Mouse (Mus musculus): ENCODE data around the gene Hcn3.

DNA sequence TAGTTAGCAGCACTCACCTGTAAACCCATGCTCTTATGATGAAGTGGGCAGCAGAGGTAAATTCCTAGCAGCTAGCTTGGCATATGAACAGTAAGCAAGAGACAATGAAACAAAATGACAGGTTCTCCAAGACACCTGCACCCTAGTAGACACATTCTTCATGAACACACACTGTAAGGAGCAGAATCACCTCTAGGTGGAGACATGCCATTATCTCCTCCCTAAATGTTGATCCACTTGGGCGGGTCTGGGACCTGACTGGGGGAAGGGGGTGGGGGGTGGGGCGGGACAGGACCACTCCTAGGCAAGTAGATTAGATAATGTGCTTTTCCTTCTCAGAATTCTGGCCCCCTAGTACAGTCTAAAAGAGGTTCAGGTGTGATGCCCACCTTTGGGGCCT lies 44.5 kb downstream of the Hcn3 start:
- TF ChIP-seq MYOD1 (IDR thresholded peaks at IDR 0.05; ENCODE audit: control insufficient read depth in 1 of 3, insufficient read length in 2 of 3, low read depth in 2 of 3) (no peak), POLR2A (IDR thresholded peaks at IDR 0.05; ENCODE audit: insufficient read length, low read depth) (no peak), USF1 (IDR thresholded peaks at IDR 0.05; ENCODE audit: low read depth) (no peak), E2F4 (IDR thresholded peaks at IDR 0.05; ENCODE audit: insufficient read depth) (no peak), TCF3 (IDR thresholded peaks at IDR 0.05; ENCODE audit: insufficient read length, low read depth) (no peak), MAX (IDR thresholded peaks at IDR 0.05; ENCODE audit: low read depth) (no peak), POLR2AphosphoS2 (IDR thresholded peaks at IDR 0.05; ENCODE audit: insufficient read length, low read depth) (no peak), TCF12 (IDR thresholded peaks at IDR 0.05; ENCODE audit: insufficient read depth, poor library complexity, severe bottlenecking) (no peak), CEBPB (IDR thresholded peaks at IDR 0.05; ENCODE audit: insufficient read depth, poor library complexity, severe bottlenecking) (no peak), SRF (IDR thresholded peaks at IDR 0.05; ENCODE audit: control insufficient read depth, insufficient read length, low read depth) (no peak)
